Mouse (Mus musculus): Measurements from ENCODE around the gene B4galt2. TPM values are rescaled to one million over a fixed set of nuclear protein-coding genes. Genes with fewer than 3 reads are reported as not detected.

B4galt2 gene
- total RNA-seq (2014; fragmentation: Nextera tagmentation), result not detected in 2 replicates
- total RNA-seq (2017), result 2.8 TPM in 1 of 2 replicates, not detected in the other

- no peak for ATAC-seq (replicated peaks; ENCODE audit: low FRiP score, low TSS enrichment, poor library complexity, severe bottlenecking)
Observed at GRCm38 (mm10) chr4:117882701-117883691, at the start of gene B4galt2. B4galt2 (minus strand) TSS chr4:117883487.

GRCm38 (mm10) chr4:117929391-117929881 lies 46.1 kb upstream of the B4galt2 start, which contains the start of gene Artn:
Artn (minus strand) TSS chr4:117929763.
- ATAC-seq (replicated peaks; ENCODE audit: low FRiP score, low TSS enrichment, poor library complexity, severe bottlenecking), result no peak

- ATAC-seq (replicated peaks; ENCODE audit: low FRiP score, low TSS enrichment, poor library complexity, severe bottlenecking), result peak; percentile 88
Observed at GRCm38 (mm10) chr4:117928699-117929241, 45.5 kb upstream of the B4galt2 start.

GRCm38 (mm10) chr4:117928234-117928633 lies 44.9 kb upstream of the B4galt2 start:
- ATAC-seq (replicated peaks; ENCODE audit: low FRiP score, low TSS enrichment, poor library complexity, severe bottlenecking), result peak; percentile 31

- ATAC-seq (replicated peaks; ENCODE audit: low FRiP score, low TSS enrichment, poor library complexity, severe bottlenecking), result no peak
Observed at GRCm38 (mm10) chr4:117926545-117927482, 43.5 kb upstream of the B4galt2 start.

- no peak for ATAC-seq (replicated peaks; ENCODE audit: low FRiP score, low TSS enrichment, poor library complexity, severe bottlenecking)
Observed at GRCm38 (mm10) chr4:117924916-117925315, 41.6 kb upstream of the B4galt2 start.

GRCm38 (mm10) chr4:117923450-117923849 lies 40.2 kb upstream of the B4galt2 start:
- ATAC-seq (replicated peaks; ENCODE audit: low FRiP score, low TSS enrichment, poor library complexity, severe bottlenecking), result no peak

GRCm38 (mm10) chr4:117921358-117921757 lies 38.1 kb upstream of the B4galt2 start:
- ATAC-seq (replicated peaks; ENCODE audit: low FRiP score, low TSS enrichment, poor library complexity, severe bottlenecking), result no peak

- ATAC-seq (replicated peaks; ENCODE audit: low FRiP score, low TSS enrichment, poor library complexity, severe bottlenecking), result no peak
Observed at GRCm38 (mm10) chr4:117918762-117919161, 35.5 kb upstream of the B4galt2 start.

- no peak for ATAC-seq (replicated peaks; ENCODE audit: low FRiP score, low TSS enrichment, poor library complexity, severe bottlenecking)
Observed at GRCm38 (mm10) chr4:117918261-117918660, 35.0 kb upstream of the B4galt2 start.

- no peak for ATAC-seq (replicated peaks; ENCODE audit: low FRiP score, low TSS enrichment, poor library complexity, severe bottlenecking)
Observed at GRCm38 (mm10) chr4:117917847-117918246, 34.6 kb upstream of the B4galt2 start.

GRCm38 (mm10) chr4:117917402-117917801 lies 34.1 kb upstream of the B4galt2 start:
- ATAC-seq (replicated peaks; ENCODE audit: low FRiP score, low TSS enrichment, poor library complexity, severe bottlenecking), result no peak

GRCm38 (mm10) chr4:117916386-117916785 lies 33.1 kb upstream of the B4galt2 start:
- no peak for ATAC-seq (replicated peaks; ENCODE audit: low FRiP score, low TSS enrichment, poor library complexity, severe bottlenecking)

- no peak for ATAC-seq (replicated peaks; ENCODE audit: low FRiP score, low TSS enrichment, poor library complexity, severe bottlenecking)
Observed at GRCm38 (mm10) chr4:117915489-117916105, 32.3 kb upstream of the B4galt2 start.

- peak; percentile 89 for ATAC-seq (replicated peaks; ENCODE audit: low FRiP score, low TSS enrichment, poor library complexity, severe bottlenecking)
Observed at GRCm38 (mm10) chr4:117914591-117915442, 31.5 kb upstream of the B4galt2 start, which contains the start of gene Ipo13. Ipo13 (minus strand) TSS chr4:117914999.

- ATAC-seq (replicated peaks; ENCODE audit: low FRiP score, low TSS enrichment, poor library complexity, severe bottlenecking), result 0 out of 2 replicates have a peak, but pooled peaks have one; percentile 2
Observed at GRCm38 (mm10) chr4:117914031-117914430, 30.7 kb upstream of the B4galt2 start.

GRCm38 (mm10) chr4:117913421-117913820 lies 30.1 kb upstream of the B4galt2 start:
- ATAC-seq (replicated peaks; ENCODE audit: low FRiP score, low TSS enrichment, poor library complexity, severe bottlenecking), result no peak
